Mouse (Mus musculus): ENCODE data around the gene Nox1.

The Nox1 gene

DNA sequence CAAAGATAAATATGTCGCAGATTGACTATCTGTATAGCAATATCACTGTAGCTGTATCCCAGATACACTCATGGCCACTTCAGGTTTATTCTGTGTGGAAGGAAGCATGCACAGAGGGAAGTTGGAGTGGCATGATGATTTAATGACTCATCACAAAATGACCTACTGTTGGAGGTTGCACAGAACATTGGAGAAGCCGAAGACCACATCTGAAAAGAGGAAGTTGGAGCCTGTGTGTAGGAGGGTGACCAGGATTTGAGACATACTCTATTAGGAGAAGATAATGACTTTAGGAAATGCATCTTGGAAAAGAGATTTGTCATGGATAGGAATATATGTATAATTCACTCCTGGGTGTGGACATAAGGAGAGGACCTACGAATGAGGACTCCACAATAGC, 105.3 kb downstream of the Nox1 start:
- no peak for DNase-seq

DNA sequence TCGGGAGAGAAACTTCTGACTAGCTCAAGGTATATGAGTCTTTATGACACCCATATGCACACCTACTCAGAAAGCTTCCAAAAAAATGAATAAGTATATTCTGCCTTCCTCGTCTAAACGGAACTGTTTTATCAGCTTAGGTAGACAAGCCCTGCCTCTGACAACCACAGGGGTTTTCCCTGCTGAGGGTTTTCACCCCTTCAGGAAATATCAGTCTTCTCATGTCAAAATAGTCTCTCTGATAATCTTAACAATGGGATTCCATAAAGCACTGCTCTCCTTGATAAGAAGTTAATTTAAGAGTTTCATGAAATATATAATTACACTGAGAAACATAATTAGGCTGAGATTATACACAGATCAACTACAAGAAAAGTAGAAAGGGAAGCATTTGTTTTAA, 110.0 kb downstream of the Nox1 start:
- DNase-seq = no peak

DNA sequence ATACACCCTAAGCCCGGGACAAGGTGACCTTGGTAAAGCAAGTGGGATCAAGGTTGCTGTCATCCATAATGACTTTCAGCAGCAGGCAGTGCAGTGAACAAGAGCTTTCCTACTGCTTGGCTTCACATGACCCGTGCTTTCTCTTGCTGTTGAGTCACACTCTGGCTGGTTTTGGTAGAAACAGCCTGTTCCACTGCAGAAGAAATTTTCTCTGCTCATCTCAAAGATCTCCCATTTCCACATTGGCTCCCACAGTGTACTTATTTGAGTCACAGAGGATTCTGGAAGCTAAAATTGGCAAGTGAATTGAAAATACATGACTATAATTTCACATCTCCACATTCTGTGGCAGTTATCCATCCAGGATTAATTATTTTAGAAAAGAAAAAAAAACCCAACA, 119.1 kb downstream of the Nox1 start:
- no peak for DNase-seq

DNA sequence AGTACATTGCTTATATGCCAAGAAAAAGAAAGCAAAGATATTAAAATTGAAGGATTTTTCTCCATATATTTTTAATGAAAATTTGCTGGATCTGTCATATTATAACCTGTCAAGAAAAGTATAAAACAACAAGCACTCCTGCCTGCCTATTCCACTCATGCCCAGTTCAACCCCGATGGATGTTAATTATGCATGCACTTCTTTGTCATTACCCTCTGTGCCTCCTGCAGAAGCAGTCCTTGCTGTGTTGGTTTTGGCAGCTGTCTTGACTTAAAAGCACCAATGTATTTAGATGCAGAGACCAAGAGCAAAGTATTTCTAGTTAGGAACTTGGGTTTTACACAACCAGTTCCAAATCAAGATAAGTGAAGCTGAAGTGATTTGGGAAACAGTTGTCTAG, 136.3 kb downstream of the Nox1 start:
- DNase-seq = peak in 1 of 2 experiments; percentile 2

DNA sequence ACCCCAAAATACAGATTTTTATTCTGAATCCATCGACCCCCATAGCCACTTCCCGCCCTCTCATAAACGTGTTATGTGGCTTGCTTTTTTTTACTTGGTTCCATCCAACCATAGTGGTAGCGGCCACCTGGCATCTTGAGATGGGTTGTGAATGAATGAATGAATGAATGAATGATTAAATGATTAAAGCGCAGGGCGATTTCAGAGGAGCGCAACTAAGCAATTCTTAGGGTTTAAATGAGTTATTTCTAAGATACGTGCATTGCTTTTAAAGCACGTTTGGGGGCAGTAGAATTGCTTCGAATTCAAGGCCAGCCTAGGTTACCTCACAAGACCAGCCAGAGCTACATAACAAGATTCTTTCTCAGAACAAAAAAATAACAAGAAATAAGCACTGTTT, 162.0 kb downstream of the Nox1 start:
- no peak for DNase-seq

DNA sequence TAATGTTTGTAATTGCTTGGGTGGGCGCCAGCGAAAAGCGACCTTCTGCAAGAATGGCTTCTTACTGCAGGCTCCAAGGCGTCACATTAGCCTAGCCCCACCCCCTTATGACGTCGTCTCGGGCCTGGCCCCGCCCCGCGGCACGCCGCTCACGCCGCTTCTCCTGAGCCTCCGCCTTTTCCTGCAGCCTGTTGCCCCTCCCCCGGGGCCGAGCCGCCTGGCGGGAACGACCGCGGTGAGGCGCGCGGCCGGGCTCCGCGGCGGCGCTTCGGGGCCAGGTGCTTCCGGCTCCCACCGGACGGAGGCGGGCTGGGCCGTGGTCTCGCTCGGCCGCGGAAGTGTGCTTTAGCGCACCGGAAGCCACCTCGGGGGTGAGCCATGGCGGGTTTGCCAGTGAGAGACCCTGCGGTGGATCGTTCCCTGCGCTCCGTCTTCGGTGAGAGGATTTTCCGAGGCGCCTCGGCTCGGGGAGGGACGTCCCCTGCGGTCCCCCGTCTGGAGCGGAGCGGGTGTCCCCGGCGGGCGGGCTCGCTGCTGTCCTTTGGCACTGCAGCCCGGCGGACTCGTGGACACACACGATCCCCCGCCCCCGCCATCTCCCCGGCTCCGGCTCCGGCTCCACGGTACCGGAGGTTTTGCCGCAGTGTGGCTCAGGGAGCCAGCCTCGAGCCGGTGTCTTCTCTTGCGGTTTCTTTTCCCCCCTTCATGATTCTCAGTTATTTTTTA, 162.6 kb downstream of the Nox1 start, which contains the start of gene Cstf2:
TSS of gene Cstf2 (plus strand) at position 201 of the 726 bp plus-strand sequence.
- DNase-seq = peak; percentile 95 to 96

DNA sequence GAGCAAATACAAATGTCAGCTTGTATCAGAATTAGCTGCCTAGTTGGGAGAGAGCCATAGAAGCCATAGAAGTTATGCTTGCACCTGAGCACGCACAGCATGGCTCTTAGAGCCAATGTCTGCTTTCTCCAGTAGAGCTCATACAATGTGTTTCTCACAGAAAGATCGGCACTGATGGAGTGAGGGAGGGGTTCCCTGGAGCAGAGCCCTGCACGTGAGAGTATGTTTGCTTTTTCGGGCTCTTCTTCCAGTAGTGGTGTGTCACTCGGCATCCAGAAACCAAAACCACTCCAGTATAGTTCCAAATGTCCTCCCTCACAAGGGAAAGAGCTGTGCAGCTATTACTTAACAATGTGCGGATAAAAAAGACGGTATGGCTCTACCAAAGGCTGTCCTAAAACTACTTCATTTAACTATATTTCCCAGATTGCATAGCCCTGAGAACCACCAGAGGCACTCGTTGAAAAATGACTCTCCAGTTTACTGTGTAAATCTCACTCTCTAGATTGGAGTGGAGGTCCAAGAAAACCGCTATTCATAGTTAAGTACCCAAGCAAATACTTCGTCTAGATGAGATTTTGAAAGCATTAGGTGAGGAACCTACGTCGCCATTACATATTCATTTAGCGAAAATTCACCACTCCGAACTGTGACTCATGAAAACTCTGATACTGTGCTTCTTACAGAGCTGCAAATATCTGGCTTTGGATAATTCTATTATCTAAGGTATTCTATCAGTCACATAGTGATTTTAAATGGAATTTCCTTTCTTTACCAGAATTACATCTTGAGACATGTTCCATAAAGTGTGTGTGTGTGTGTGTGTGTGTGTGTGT, 163.5 kb downstream of the Nox1 start:
- no peak for DNase-seq

DNA sequence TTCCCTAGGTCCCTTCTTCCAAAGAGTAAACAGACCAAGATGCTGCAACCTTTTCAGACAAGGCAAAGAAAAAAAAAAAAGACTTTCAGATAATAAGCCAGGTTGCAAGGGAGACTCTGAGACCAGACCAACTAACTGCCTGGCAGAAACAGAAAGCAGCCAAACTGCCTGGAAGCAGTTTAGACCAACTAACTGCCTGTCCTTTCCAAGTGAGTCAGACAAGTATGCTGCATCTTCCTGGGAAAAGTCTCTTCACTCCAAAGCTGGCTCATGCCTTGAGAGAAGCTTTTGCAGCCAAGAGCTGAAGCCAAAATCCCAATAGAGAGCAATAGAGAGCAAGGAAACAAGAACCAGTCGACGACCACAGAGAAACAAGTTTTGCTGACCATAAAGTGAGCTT, 164.9 kb downstream of the Nox1 start:
- DNase-seq = no peak

DNA sequence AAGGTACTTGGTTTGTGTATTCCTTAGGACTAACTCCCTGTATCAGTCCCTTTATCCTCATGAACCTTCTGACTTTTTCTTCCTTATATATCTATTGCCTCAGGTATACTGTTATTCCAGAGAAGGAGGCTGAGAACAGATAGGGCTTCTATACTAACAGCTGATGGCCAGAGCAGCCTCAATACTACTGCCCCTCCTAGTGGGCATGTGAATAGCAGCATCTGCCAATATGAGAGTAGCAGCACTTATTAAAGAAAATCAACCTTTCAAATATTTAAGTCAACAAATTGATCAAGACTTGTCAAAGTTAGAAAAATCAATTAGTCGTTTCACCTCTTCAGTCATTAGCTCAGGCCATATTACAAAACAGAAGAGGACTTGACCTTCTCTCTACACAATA, 172.8 kb downstream of the Nox1 start:
- no peak for DNase-seq

Measured in kidney, adult 8-10 months (tissue).